Mouse (Mus musculus) layer of hippocampus, adult 2 months (tissue): Measurements from ENCODE around the gene Smagp. TPM values are rescaled to one million over a fixed set of nuclear protein-coding genes. Genes with fewer than 3 reads are reported as not detected.
A peak's percentile ranks its signal among the peaks of the same experiment; 100 is the strongest.
"Not testable (repeated sequence)": the region's sequence is repeated elsewhere in the genome, so short reads cannot be mapped to it uniquely, and the experiment has no call there.

Experiments used
- DNase-seq, 2 experiments: peaks; one replicate each; pipeline ENCODE4 v3.0.0; 2022; ENCODE audit warnings: low spot score in 2 of 2
- H3K27ac ChIP-seq: fragments of 200-600 bp; 2 replicates; pipeline ENCODE4 v1.8.1; 2022
- H3K4me3 ChIP-seq: fragments of 200-600 bp; 2 replicates; pipeline ENCODE4 v1.8.1; 2022; ENCODE audit warnings: mild to moderate bottlenecking
- CTCF ChIP-seq: fragments of 200-600 bp; conservative IDR thresholded peaks from 2 replicates; pipeline ENCODE4 v1.8.1; 2022; ENCODE audit warnings: antibody characterized with exemption, mild to moderate bottlenecking, moderate library complexity
- total RNA-seq, 2 experiments: library from RNA; stranded (reverse); gene quantifications; 2 replicates each; pipeline ENCODE4 v1.2.3; 2021

The Smagp gene
- total RNA-seq, 2 experiments from 2014 or later = 1.1 to 1.7 TPM

GRCm38 (mm10) chr15:100630126-100630525 is 6.6 kb downstream of the Smagp start:
- no peak for TF ChIP-seq CTCF
- no peak overlapping the region for H3K4me3 ChIP-seq
- no peak for DNase-seq
- H3K27ac ChIP-seq = no peak overlapping the region

GRCm38 (mm10) chr15:100628797-100629196 is 7.9 kb downstream of the Smagp start:
- H3K27ac ChIP-seq = no peak overlapping the region
- no peak overlapping the region for H3K4me3 ChIP-seq
- no peak for DNase-seq
- TF ChIP-seq CTCF = no peak

GRCm38 (mm10) chr15:100627774-100628370 is 8.9 kb downstream of the Smagp start:
- Histone ChIP-seq H3K27ac (no peak overlapping the region), H3K4me3 (no peak overlapping the region)
- TF ChIP-seq CTCF = no peak
- no peak for DNase-seq

- Histone ChIP-seq H3K27ac (no peak overlapping the region), H3K4me3 (no peak overlapping the region)
- TF ChIP-seq CTCF = no peak
- no peak for DNase-seq
These were observed 9.5 kb downstream of the Smagp start for GRCm38 (mm10) chr15:100627287-100627686.

DNA sequence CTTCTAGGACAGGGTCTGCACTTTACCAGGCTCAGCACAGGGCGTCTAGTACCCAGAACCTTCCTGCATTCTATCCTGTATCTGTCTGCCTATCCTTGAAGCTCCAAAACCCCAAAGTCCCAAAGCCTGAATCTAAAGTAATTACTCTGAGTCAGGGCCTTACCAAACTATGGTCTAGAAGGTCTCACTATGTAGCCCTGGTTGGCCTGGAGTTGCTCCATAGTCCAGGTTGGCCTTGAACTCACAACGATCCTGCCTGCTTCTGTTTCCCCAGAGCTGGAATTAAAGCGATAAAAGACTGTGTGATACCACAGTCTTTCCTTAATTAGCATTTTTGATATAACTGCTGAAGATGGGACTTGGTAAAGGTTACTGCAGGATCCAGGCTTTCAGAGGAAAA is 12.3 kb downstream of the Smagp start:
- H3K4me3 ChIP-seq = no peak overlapping the region
- no peak for TF ChIP-seq CTCF
- no peak overlapping the region for H3K27ac ChIP-seq
- DNase-seq = no peak

- no peak for DNase-seq
- H3K4me3 ChIP-seq = no peak overlapping the region
- H3K27ac ChIP-seq = no peak overlapping the region
- no peak for TF ChIP-seq CTCF
These were observed 13.0 kb downstream of the Smagp start for GRCm38 (mm10) chr15:100623754-100624153.

GRCm38 (mm10) chr15:100622164-100622563 is 14.6 kb downstream of the Smagp start:
- peak overlapping the region; percentile 59; the same call in 1 of the 2 replicates for H3K27ac ChIP-seq
- no peak overlapping the region for H3K4me3 ChIP-seq
- TF ChIP-seq CTCF = no peak
- DNase-seq = no peak

DNA sequence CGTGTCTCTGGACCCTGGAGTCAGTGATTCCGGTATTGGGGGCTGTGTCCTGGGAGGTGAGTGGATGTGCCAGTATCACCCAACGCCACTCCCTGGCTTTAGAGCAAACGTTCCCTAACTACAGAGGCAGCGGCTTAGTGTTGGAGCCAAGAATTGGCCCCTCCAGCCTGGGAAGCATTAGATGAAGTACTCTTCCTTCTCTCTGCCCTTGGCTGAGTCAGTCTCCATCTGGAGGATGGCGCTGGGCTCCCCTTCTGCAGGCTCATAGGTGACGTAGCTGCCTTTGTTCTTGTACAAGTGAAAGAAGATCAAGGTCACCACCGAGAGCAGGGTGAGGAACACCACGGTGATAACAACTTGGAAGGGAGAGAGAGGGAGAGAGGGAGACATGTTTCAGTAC is 15.1 kb downstream of the Smagp start:
- not testable (repeated sequence) for H3K4me3 ChIP-seq, DNase-seq
- H3K27ac ChIP-seq = peak overlapping the region; percentile 59; the same call in 1 of the 2 replicates

DNA sequence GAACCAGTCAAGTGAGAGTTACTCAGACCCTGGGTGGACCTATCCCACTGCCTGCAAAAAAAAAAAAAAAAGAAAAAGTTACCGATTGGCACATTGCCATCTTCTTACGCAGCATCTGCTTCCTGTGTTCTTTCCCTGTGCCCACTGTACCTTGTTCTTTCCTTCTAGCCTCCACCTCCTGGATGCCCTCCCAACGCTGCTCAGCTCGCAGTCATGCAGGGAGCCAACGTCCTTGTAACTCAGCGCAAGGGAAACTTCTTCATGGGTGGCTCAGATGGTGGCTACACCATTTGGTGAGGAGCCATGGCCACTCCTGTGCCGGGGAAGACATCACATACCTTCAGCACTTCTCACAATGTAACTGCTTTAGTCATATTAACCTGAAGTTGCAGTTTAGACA is 17.5 kb downstream of the Smagp start:
- TF ChIP-seq CTCF = no peak
- no peak for DNase-seq
- no peak overlapping the region for H3K27ac ChIP-seq
- no peak overlapping the region for H3K4me3 ChIP-seq

- peak; percentile 25 to 37 for DNase-seq
- TF ChIP-seq CTCF = no peak
- peak overlapping the region; percentile 99 for H3K27ac ChIP-seq
- peak overlapping the region; percentile 92 for H3K4me3 ChIP-seq
These were observed 20.5 kb downstream of the Smagp start for GRCm38 (mm10) chr15:100616221-100616620.

DNA sequence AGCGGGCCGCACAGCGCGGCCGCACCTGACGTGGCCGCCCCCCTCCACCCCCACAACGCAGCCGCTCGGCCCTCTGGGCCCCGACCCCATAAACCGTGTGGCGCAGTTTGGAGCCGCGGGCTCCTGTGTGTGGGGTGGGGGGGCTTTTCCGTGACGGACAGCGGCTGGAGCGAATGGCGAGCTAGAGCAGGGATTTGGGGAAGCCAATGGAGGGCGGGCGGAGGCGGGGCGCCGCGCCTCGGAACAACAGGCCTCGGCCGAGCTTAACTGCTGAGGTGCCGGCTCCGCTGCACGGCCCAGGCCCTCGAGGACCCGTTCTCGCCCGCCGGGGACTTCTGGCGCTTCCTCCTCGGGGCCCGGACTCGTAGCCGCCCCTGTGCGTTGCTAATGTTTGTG is 20.9 kb downstream of the Smagp start:
- peak; percentile 78 to 88 for DNase-seq
- TF ChIP-seq CTCF = no peak
- Histone ChIP-seq H3K4me3 (peak overlapping the region; percentile 92), H3K27ac (peak overlapping the region; percentile 99)

DNA sequence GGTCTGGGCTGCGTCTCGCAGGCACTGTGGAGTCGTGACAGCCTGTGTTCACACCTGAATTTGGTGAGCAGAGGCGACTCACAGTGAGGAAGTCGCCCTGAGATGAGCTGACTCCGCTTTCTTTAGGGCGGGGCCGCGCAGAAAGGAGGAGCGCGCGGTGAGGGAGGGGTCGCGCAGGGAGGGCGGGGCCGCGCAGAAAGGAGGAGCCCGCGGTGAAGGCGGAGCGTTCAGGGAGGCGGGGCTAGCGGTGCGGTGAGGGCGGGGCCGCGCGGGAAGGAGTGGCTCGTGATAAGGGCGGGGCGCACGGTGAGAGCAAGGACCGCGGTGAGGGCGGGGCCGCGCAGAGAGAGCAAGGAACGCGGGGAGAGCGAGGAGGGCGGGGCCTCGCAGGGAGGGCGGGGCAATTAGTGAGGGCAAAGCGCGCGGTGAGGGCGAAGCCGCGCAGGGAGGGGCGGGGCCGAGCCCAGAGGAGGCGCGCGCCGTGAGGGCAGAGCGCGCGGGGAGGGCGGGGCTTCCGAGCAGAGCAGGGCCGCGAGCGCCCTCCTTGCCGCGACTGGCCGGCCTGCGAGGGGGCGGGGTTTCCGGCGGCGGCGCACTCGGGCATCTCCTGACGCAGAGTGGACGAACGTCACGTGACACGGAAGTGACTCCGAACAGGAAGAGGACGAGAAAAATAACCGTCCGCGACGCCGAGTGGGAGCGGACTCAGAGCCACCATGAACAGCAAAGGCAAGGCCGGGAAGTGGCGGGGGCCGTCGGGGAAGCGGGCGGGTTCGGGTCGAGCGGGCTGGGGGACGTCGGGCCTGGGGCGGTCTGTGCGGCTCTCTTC is 21.5 kb downstream of the Smagp start, which contains the start of gene Dazap2:
Gene Dazap2 (plus strand): TSS at position 354 of the 829 bp plus-strand sequence.
- Histone ChIP-seq H3K4me3 (peak within 1 kb of the TSS; percentile 92), H3K27ac (peak within 1 kb of the TSS; percentile 99)
- DNase-seq = peak; percentile 98
- TF ChIP-seq CTCF = peak; percentile 37; the same call in 1 of the 2 replicates

DNA sequence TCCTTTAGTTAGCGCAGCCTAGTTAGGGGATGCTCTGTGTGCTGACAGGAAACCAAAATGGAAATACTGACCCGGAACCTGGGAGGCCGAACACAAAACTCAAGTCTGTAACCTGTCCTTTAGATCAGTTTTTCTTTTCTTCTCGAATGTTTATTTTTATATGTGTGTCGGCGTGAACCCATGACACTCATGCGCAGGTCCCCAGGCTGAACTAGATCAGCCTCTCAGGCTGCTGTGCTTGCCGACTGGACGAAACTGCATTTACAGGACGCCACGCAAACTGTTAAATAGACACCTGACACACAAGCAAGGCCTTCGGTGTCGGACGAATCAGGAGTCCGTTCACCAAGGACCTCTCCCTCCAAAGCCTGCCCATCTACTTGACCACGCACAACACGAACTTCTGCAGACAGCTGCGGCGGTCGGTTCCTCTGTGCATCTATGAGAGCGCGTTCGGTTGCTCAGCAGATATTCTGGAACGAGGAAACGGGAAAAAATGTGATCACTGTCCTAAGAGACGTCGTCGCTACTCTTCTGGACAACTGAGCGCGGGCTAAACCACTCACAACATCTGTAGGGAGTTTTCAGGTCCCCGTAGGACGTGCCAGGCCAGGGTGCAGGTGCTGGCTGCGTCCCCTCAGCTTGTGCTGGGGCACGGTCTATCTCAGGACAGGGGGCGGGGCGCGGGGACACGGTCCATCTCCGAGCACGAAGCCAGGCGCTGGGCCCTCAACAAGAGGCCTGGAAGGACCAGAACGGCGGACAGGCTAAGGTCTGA is 22.3 kb downstream of the Smagp start:
- TF ChIP-seq CTCF = no peak
- H3K27ac ChIP-seq = peak overlapping the region; percentile 92
- H3K4me3 ChIP-seq = peak overlapping the region; percentile 92
- no peak for DNase-seq
